In genomic region chr17:27547253-27547868, GRCm38 (mm10) we compare ENCODE assay signal across 11 mouse cellular contexts. TPM values are rescaled to one million over a fixed set of nuclear protein-coding genes. Genes with fewer than 3 reads are reported as not detected.
DNase-seq lines count a peak whose midpoint lies in the region; TF ChIP-seq lines count a peak whose summit lies in the region.
"Had no signal": no experiment of that assay in that cellular context is flagged by ENCODE, and none has a peak within 500 bp of the region (broad histone marks: within the 10 kb centered on the region; RNA-seq: fewer than 3 reads in every experiment).

No protein-coding gene starts in this region.

- TF ChIP-seq EP300 in heart, adult 2 months (IDR thresholded peaks at IDR 0.05; ENCODE audit: insufficient read depth, low read depth, low read length) = no peak

- intact Hi-C loops in heart, adult 2 months (cut with DNase I) = loop anchor here (5.0 kb wide), 1 partner anchor 215 kb away; no protein-coding TSS in a partner anchor

- H3K36me3 ChIP-seq in C2C12 (ENCODE audit: control insufficient read depth, insufficient read depth) = no peaks in the 10 kb centered on the region
- no peaks in the 10 kb centered on the region for H3K36me3 ChIP-seq in heart, adult 2 months (ENCODE audit: control insufficient read depth, insufficient read depth, low read length)
- H3K36me3 ChIP-seq: embryonic facial prominence, embryonic 15.5 days had no signal

- no peaks in the 10 kb centered on the region for H3K27me3 ChIP-seq in C2C12 (ENCODE audit: control insufficient read depth, insufficient read depth, insufficient read length)
- H3K27me3 ChIP-seq in heart, adult 2 months (ENCODE audit: control insufficient read depth, insufficient read depth, low read length) = no peaks in the 10 kb centered on the region
- H3K27me3 ChIP-seq: embryonic facial prominence, embryonic 15.5 days had no signal

- H3K79me2 ChIP-seq in C2C12 (ENCODE audit: control insufficient read depth, insufficient read depth) = peaks cover 7% of the 10 kb centered on the region
- H3K79me2 ChIP-seq in heart, adult 2 months (replicated peaks; ENCODE audit: control insufficient read depth, insufficient read depth, low read length) = no peaks in the 10 kb centered on the region

- no peak overlapping the region for H3K9ac ChIP-seq in heart, adult 2 months (ENCODE audit: low read depth, low read length)
- H3K9ac ChIP-seq: embryonic facial prominence, embryonic 15.5 days had no signal

- H3ac ChIP-seq in C2C12 (ENCODE audit: control insufficient read depth, insufficient read length, low read depth) = no peak overlapping the region

- TF ChIP-seq CTCF in C2C12 (IDR thresholded peaks at IDR 0.05; ENCODE audit: control insufficient read depth, insufficient read depth, insufficient read length) = no peak
- TF ChIP-seq CTCF in heart, adult 2 months (IDR thresholded peaks at IDR 0.05) = no peak

- no peak for TF ChIP-seq POLR2A in heart, adult 2 months (IDR thresholded peaks at IDR 0.05; ENCODE audit: insufficient read depth, low read depth, low read length)

- no peaks in the 10 kb centered on the region for H3K79me3 ChIP-seq in C2C12 (ENCODE audit: low read depth)

- WGBS in heart, adult 2 months = 33% methylated on average over 9 of the region's 9 CpGs

- DNase-seq in adipocyte (ENCODE audit: low spot score) = peak; percentile 80
- peak; percentile 64 to 69 for DNase-seq in heart, adult 2 months
- DNase-seq in kidney, postnatal 14 days = peak; percentile 57
- DNase-seq in layer of hippocampus, postnatal 25 days (ENCODE audit: extremely low spot score in 1 of 2, low spot score in 1 of 2) = no peak
- DNase-seq in cerebellum, adult 9-10 months = no peak
- DNase-seq in testis, postnatal 14 days (ENCODE audit: low spot score) = no peak
- DNase-seq in right cerebral cortex, postnatal 25 days = no peak
- DNase-seq: layer of hippocampus, adult 9-11 months; right cerebral cortex, adult 18-20 months had no signal

- no peak overlapping the region for H3K4me3 ChIP-seq in C2C12 (ENCODE audit: insufficient read depth, poor library complexity, severe bottlenecking)
- H3K4me3 ChIP-seq in heart, adult 2 months = no peak overlapping the region
- H3K4me3 ChIP-seq: embryonic facial prominence, embryonic 15.5 days had no signal

- H3K4me1 ChIP-seq in heart, adult 2 months (ENCODE audit: control insufficient read depth, insufficient read depth, low read length) = no peaks in the 10 kb centered on the region
- H3K4me1 ChIP-seq: embryonic facial prominence, embryonic 15.5 days had no signal

- no peak overlapping the region for H3K27ac ChIP-seq in heart, adult 2 months
- H3K27ac ChIP-seq: embryonic facial prominence, embryonic 15.5 days had no signal

TF ChIP-seq in C2C12, 6 proteins besides CTCF, POLR2A, EP300 and RAD21:
- TF ChIP-seq MYOD1 (IDR thresholded peaks at IDR 0.05; ENCODE audit: control insufficient read depth, insufficient read length, low read depth) = peak; percentile 22
- TF ChIP-seq MYOG (IDR thresholded peaks at IDR 0.05; ENCODE audit: control insufficient read depth, extremely low read depth, insufficient read length) = no peak
- TF ChIP-seq MAX (IDR thresholded peaks at IDR 0.05) = peak; percentile 62
- TF ChIP-seq USF1 (IDR thresholded peaks at IDR 0.05; ENCODE audit: low read depth) = peak; percentile 26
- no peak for TF ChIP-seq CEBPB (IDR thresholded peaks at IDR 0.05; ENCODE audit: low read depth)
- TF ChIP-seq FOSL1 (IDR thresholded peaks at IDR 0.05; ENCODE audit: insufficient read depth, low read length, poor library complexity, severe bottlenecking) = peak; percentile 83

RNA-seq across cellular contexts. Expression of gene Hmga1, which starts 8.9 kb away (rescaled TPM):
- polyA plus RNA-seq in C2C12 (2012; fragmentation: generic; extraction: Trizol) = 397 TPM
- total RNA-seq in heart, adult 2 months (2021) = 10 to 100 TPM; 47.5 to 48.2 TPM
- 73.8 and 78.0 TPM in 2 replicates for polyA plus RNA-seq in heart, adult 2 months (2012; rRNA removed)
- 10 to 100 TPM; 33.6 to 35.7 TPM for total RNA-seq in layer of hippocampus, postnatal 25 days (2021)

RNA-seq across cellular contexts. Expression of gene AI413582, which starts 18.2 kb away (rescaled TPM):
- polyA plus RNA-seq in C2C12 (2012; fragmentation: generic; extraction: Trizol) = 37.9 TPM
- total RNA-seq in heart, adult 2 months (2021) = 1 to 10 TPM; 9.1 TPM
- 14.1 and 22.4 TPM in 2 replicates for polyA plus RNA-seq in heart, adult 2 months (2012; rRNA removed)
- 10 to 100 TPM; 65.6 to 69.5 TPM for total RNA-seq in layer of hippocampus, postnatal 25 days (2021)

RNA-seq across cellular contexts. Expression of gene Grm4, which starts 26.2 kb away (rescaled TPM):
- not detected for polyA plus RNA-seq in C2C12 (2012; fragmentation: generic; extraction: Trizol)
- under 1 TPM; 0.13 to 0.16 TPM for total RNA-seq in heart, adult 2 months (2021)
- polyA plus RNA-seq in heart, adult 2 months (2012; rRNA removed) = 0.47 and 0.53 TPM in 2 replicates
- total RNA-seq in layer of hippocampus, postnatal 25 days (2021) = 10 to 100 TPM; 10.3 to 12.2 TPM

Comparison
In these comparisons a context has a peak if more than half of its experiments do, and no peak if none do; other contexts are left out.
1. DNase-seq: peak in adipocyte (single experiment), heart, adult 2 months (2 of 2) and kidney, postnatal 14 days (single experiment); none in layer of hippocampus, postnatal 25 days (0 of 2), cerebellum, adult 9-10 months (single experiment), testis, postnatal 14 days (single experiment) and right cerebral cortex, postnatal 25 days (single experiment).
2. RNA of gene AI413582, which starts 18.2 kb away (total RNA-seq): 65.6 to 69.5 TPM in layer of hippocampus, postnatal 25 days; 9.1 TPM in heart, adult 2 months; every median in the first group is over 4 times any median in the second.
3. RNA of gene Grm4, which starts 26.2 kb away (total RNA-seq): 10.3 to 12.2 TPM in layer of hippocampus, postnatal 25 days; 0.13 to 0.16 TPM in heart, adult 2 months; every median in the first group is over 4 times any median in the second.